Mouse (Mus musculus) kidney, embryonic 16.5 days (tissue): ENCODE data around the gene Gm43720. TPM values are rescaled to one million over a fixed set of nuclear protein-coding genes. Genes with fewer than 3 reads are reported as not detected.
A peak's percentile ranks its signal among the peaks of the same experiment; 100 is the strongest.

ENCODE experiments used
- ATAC-seq: fragments of 200-750 bp; cut with Nextera tagmentation; 2 replicates; pipeline ENCODE4 v1.8.0; 2017; ENCODE audit warnings: moderate TSS enrichment; ENCODE audit not compliant: low FRiP score, low TSS enrichment
- H3K27ac ChIP-seq: fragments of 300-500 bp; sonication (generic); 2 replicates; pipeline ENCODE4 v1.5.1; 2014; ENCODE audit warnings: low read length
- H3K27me3 ChIP-seq: fragments of 300-500 bp; sonication (generic); 2 replicates; pipeline ENCODE4 v1.6.1; 2014; ENCODE audit warnings: low read length, control low read depth, mixed read lengths; ENCODE audit not compliant: insufficient read depth
- H3K36me3 ChIP-seq: fragments of 300-500 bp; sonication (generic); 2 replicates; pipeline ENCODE4 v1.6.1; 2014; ENCODE audit warnings: low read length, control low read depth, mixed read lengths; ENCODE audit not compliant: insufficient read depth
- H3K4me1 ChIP-seq: fragments of 300-500 bp; sonication (generic); 2 replicates; pipeline ENCODE4 v1.6.1; 2014; ENCODE audit warnings: low read length, control low read depth, mixed read lengths; ENCODE audit not compliant: insufficient read depth
- H3K4me2 ChIP-seq: fragments of 300-500 bp; sonication (generic); replicated peaks from 2 replicates; pipeline ENCODE4 v1.6.1; 2014; ENCODE audit warnings: low read depth, low read length
- H3K4me3 ChIP-seq: fragments of 300-500 bp; sonication (generic); 2 replicates; pipeline ENCODE4 v1.5.1; 2014; ENCODE audit warnings: mild to moderate bottlenecking, low read length
- H3K9ac ChIP-seq: fragments of 300-500 bp; sonication (generic); replicated peaks from 2 replicates; pipeline ENCODE4 v1.6.1; 2014; ENCODE audit warnings: low read length
- H3K9me3 ChIP-seq: fragments of 300-500 bp; sonication (generic); 2 replicates; pipeline ENCODE4 v1.6.1; 2016; ENCODE audit warnings: low read length, control low read depth
- WGBS: fragments of 180-500 bp; shearing (Covaris S2); extraction: QIAGEN DNeasy Blood & Tissue Kit; methylation state at CpG from one replicate; pipeline ENCODE4 v1.1.7; 2014; 5-methylcytosine and 5-hydroxymethylcytosine counted together
- polyA plus RNA-seq: library from polyadenylated mRNA; unstranded; fragments of >200 nt; fragmentation: Nextera tagmentation; extraction: Ambion mirVana; gene quantifications from 2 replicates; pipeline ENCODE4 v1.2.1, GENCODE M21; 2015

The Gm43720 gene
- polyA plus RNA-seq, 1 experiment from 2014 or later: 0.15 TPM

- Histone ChIP-seq H3K4me3 (no peak overlapping the region), H3K9ac (no peak overlapping the region), H3K27ac (no peak overlapping the region), H3K9me3 (peaks cover 5% of the 10 kb centered on the region; the same call in 1 of the 2 replicates), H3K4me2 (no peak overlapping the region), H3K27me3 (no peaks in the 10 kb centered on the region), H3K4me1 (peaks cover 38% of the 10 kb centered on the region), H3K36me3 (peaks cover 11% of the 10 kb centered on the region; the same call in 1 of the 2 replicates)
- no peak for ATAC-seq
- 88% methylated on average over 7 of the region's 7 CpGs for WGBS
Measured at GRCm38 (mm10) chr5:138277994-138278393, 1.8 kb downstream of the Gm43720 start.

GRCm38 (mm10) chr5:138275216-138276050, 4.3 kb downstream of the Gm43720 start:
- Histone ChIP-seq H3K4me1 (peaks cover 47% of the 10 kb centered on the region), H3K36me3 (peaks cover 11% of the 10 kb centered on the region; the same call in 1 of the 2 replicates), H3K4me2 (peak overlapping the region; percentile 59), H3K9me3 (peaks cover 2% of the 10 kb centered on the region; the same call in 1 of the 2 replicates), H3K27ac (peak overlapping the region; percentile 76), H3K9ac (peak overlapping the region; percentile 58), H3K27me3 (no peaks in the 10 kb centered on the region), H3K4me3 (peak overlapping the region; percentile 37)
- no peak for ATAC-seq
- WGBS: 17% methylated on average over 41 of the region's 41 CpGs

- H3K27me3 ChIP-seq: no peaks in the 10 kb centered on the region
- H3K4me1 ChIP-seq: peaks cover 42% of the 10 kb centered on the region
- H3K4me2 ChIP-seq: no peak overlapping the region
- peaks cover 11% of the 10 kb centered on the region; the same call in 1 of the 2 replicates for H3K36me3 ChIP-seq
- ATAC-seq: no peak
- no peak overlapping the region for H3K9ac ChIP-seq
- H3K9me3 ChIP-seq: no peaks in the 10 kb centered on the region
- no peak overlapping the region for H3K27ac ChIP-seq
- 79% methylated on average over 8 of the region's 8 CpGs for WGBS
- H3K4me3 ChIP-seq: no peak overlapping the region
Measured at GRCm38 (mm10) chr5:138274186-138274585, 5.6 kb downstream of the Gm43720 start.

GRCm38 (mm10) chr5:138272409-138272923, 7.3 kb downstream of the Gm43720 start, which contains the start of gene Gal3st4:
Gene Gal3st4 (minus strand): TSS chr5:138272840.
- under 1% methylated on average over 12 of the region's 12 CpGs for WGBS
- ATAC-seq: peak; percentile 56; the same call in 1 of the 2 replicates
- Histone ChIP-seq H3K4me3 (peak within 1 kb of the TSS; percentile 28), H3K36me3 (peaks cover 11% of the 10 kb centered on the region; the same call in 1 of the 2 replicates), H3K4me1 (peaks cover 32% of the 10 kb centered on the region), H3K4me2 (peak within 1 kb of the TSS; percentile 45), H3K27me3 (no peaks in the 10 kb centered on the region), H3K9me3 (no peaks in the 10 kb centered on the region), H3K9ac (peak within 1 kb of the TSS; percentile 55), H3K27ac (peak within 1 kb of the TSS; percentile 64)

GRCm38 (mm10) chr5:138271232-138271631, 8.5 kb downstream of the Gm43720 start:
- Histone ChIP-seq H3K4me1 (peaks cover 27% of the 10 kb centered on the region), H3K9ac (no peak overlapping the region), H3K27me3 (no peaks in the 10 kb centered on the region), H3K4me3 (no peak overlapping the region), H3K36me3 (peaks cover 5% of the 10 kb centered on the region; the same call in 1 of the 2 replicates), H3K9me3 (no peaks in the 10 kb centered on the region), H3K27ac (no peak overlapping the region), H3K4me2 (no peak overlapping the region)
- ATAC-seq: no peak
- 60% methylated on average over 3 of the region's 3 CpGs for WGBS

GRCm38 (mm10) chr5:138268980-138269379, 10.8 kb downstream of the Gm43720 start:
- Histone ChIP-seq H3K27me3 (no peaks in the 10 kb centered on the region), H3K9me3 (no peaks in the 10 kb centered on the region), H3K27ac (no peak overlapping the region), H3K4me2 (no peak overlapping the region), H3K4me3 (no peak overlapping the region), H3K4me1 (peaks cover 20% of the 10 kb centered on the region), H3K9ac (no peak overlapping the region), H3K36me3 (peaks cover 8% of the 10 kb centered on the region; the same call in 1 of the 2 replicates)
- 67% methylated on average over 4 of the region's 4 CpGs for WGBS
- no peak for ATAC-seq

GRCm38 (mm10) chr5:138267114-138267513, 12.6 kb downstream of the Gm43720 start:
- Histone ChIP-seq H3K9me3 (no peaks in the 10 kb centered on the region), H3K27ac (no peak overlapping the region), H3K4me1 (peaks cover 25% of the 10 kb centered on the region), H3K9ac (no peak overlapping the region), H3K4me3 (no peak overlapping the region), H3K27me3 (no peaks in the 10 kb centered on the region), H3K4me2 (no peak overlapping the region), H3K36me3 (peaks cover 7% of the 10 kb centered on the region; the same call in 1 of the 2 replicates)
- 88% methylated on average over 3 of the region's 3 CpGs for WGBS
- no peak for ATAC-seq

- peaks cover 19% of the 10 kb centered on the region for H3K36me3 ChIP-seq
- no peak overlapping the region for H3K4me2 ChIP-seq
- H3K4me3 ChIP-seq: no peak overlapping the region
- no peaks in the 10 kb centered on the region for H3K27me3 ChIP-seq
- no peaks in the 10 kb centered on the region for H3K9me3 ChIP-seq
- peaks cover 25% of the 10 kb centered on the region for H3K4me1 ChIP-seq
- no peak overlapping the region for H3K27ac ChIP-seq
- ATAC-seq: no peak
- 94% methylated on average over 4 of the region's 4 CpGs for WGBS
- no peak overlapping the region for H3K9ac ChIP-seq
Measured at GRCm38 (mm10) chr5:138265712-138266111, 14.0 kb downstream of the Gm43720 start.

- H3K4me2 ChIP-seq: peak overlapping the region; percentile 98
- peaks cover 25% of the 10 kb centered on the region for H3K4me1 ChIP-seq
- no peaks in the 10 kb centered on the region for H3K27me3 ChIP-seq
- H3K36me3 ChIP-seq: peaks cover 32% of the 10 kb centered on the region
- peak overlapping the region; percentile 96 for H3K9ac ChIP-seq
- peak overlapping the region; percentile 61 for H3K27ac ChIP-seq
- peak overlapping the region; percentile 91 for H3K4me3 ChIP-seq
- WGBS: 10% methylated on average over 6 of the region's 6 CpGs
- H3K9me3 ChIP-seq: no peaks in the 10 kb centered on the region
- no peak for ATAC-seq
Measured at GRCm38 (mm10) chr5:138264207-138264578, 15.6 kb downstream of the Gm43720 start.
